In genomic region chr8:87690100-87691095, GRCm38 (mm10) we compare ENCODE assay signal across 9 mouse cellular contexts.
DNase-seq lines count a peak whose midpoint lies in the region; ATAC-seq and TF ChIP-seq lines count a peak whose summit lies in the region.
"Had no signal": no experiment of that assay in that cellular context is flagged by ENCODE, and none has a peak within 500 bp of the region (broad histone marks: within the 10 kb centered on the region; RNA-seq: fewer than 3 reads in every experiment).

No protein-coding gene starts in this region.

- peak overlapping the region; percentile 34 for H3K4me3 ChIP-seq in heart, embryonic 13.5 days
- H3K4me3 ChIP-seq in ES-Bruce4 (ENCODE audit: low read depth, low read length): peak overlapping the region; percentile 43
- no peak overlapping the region for H3K4me3 ChIP-seq in hindbrain, embryonic 15.5 days
- H3K4me3 ChIP-seq: myocyte had no signal

- no peaks in the 10 kb centered on the region for H3K9me3 ChIP-seq in heart, embryonic 13.5 days
- no peaks in the 10 kb centered on the region for H3K9me3 ChIP-seq in ES-Bruce4 (replicated peaks; ENCODE audit: control insufficient read depth, insufficient read depth, low read length, poor library complexity, severe bottlenecking)
- H3K9me3 ChIP-seq in hindbrain, embryonic 15.5 days: no peaks in the 10 kb centered on the region

- peak overlapping the region; percentile 63 for H3K4me2 ChIP-seq in heart, embryonic 13.5 days
- H3K4me2 ChIP-seq in hindbrain, embryonic 15.5 days: peak overlapping the region; percentile 37

- peak overlapping the region; percentile 24; the same call in 1 of the 2 replicates for H3K9ac ChIP-seq in heart, embryonic 13.5 days
- H3K9ac ChIP-seq in ES-Bruce4 (ENCODE audit: low read depth, poor library complexity, severe bottlenecking): peak overlapping the region; percentile 9
- no peak overlapping the region; the same call in 1 of the 2 replicates for H3K9ac ChIP-seq in hindbrain, embryonic 15.5 days

- no peaks in the 10 kb centered on the region for H3K36me3 ChIP-seq in heart, embryonic 13.5 days
- no peaks in the 10 kb centered on the region for H3K36me3 ChIP-seq in ES-Bruce4 (ENCODE audit: control insufficient read depth, insufficient read depth, low read length, poor library complexity, severe bottlenecking)
- no peaks in the 10 kb centered on the region for H3K36me3 ChIP-seq in hindbrain, embryonic 15.5 days

- H3K27me3 ChIP-seq in heart, embryonic 13.5 days (replicated peaks): peaks cover 13% of the 10 kb centered on the region
- H3K27me3 ChIP-seq in ES-Bruce4 (ENCODE audit: control insufficient read depth, insufficient read depth, low read length, poor library complexity, severe bottlenecking): no peaks in the 10 kb centered on the region
- H3K27me3 ChIP-seq in hindbrain, embryonic 15.5 days: no peaks in the 10 kb centered on the region

- TF ChIP-seq POLR2A in ES-Bruce4 (IDR thresholded peaks at IDR 0.05; ENCODE audit: insufficient read depth, low read length): no peak

- 28% methylated on average over 28 of the region's 28 CpGs for WGBS in heart, embryonic 13.5 days
- 16% methylated on average over 28 of the region's 28 CpGs for WGBS in hindbrain, embryonic 15.5 days

- no peak for DNase-seq in heart, adult 8-10 months (ENCODE audit: low spot score)
- peak; percentile 76 for DNase-seq in embryo, embryonic 11 days
- peak; percentile 50 for DNase-seq in neural tube, embryonic 10.5 days (ENCODE audit: extremely low spot score, low spot score)
- DNase-seq in gastrocnemius, postnatal 4 days (ENCODE audit: low spot score in 2 of 2): no peak
- DNase-seq in urinary bladder, postnatal 25 days (ENCODE audit: low spot score): no peak

- TF ChIP-seq CTCF in ES-Bruce4 (IDR thresholded peaks at IDR 0.05; ENCODE audit: low read depth, low read length): no peak

- no peak for ATAC-seq in heart, embryonic 13.5 days (ENCODE audit: extremely low read depth, insufficient number of reproducible peaks, low FRiP score, low TSS enrichment)
- peak; percentile 12; the same call in 1 of the 2 replicates for ATAC-seq in hindbrain, embryonic 15.5 days (ENCODE audit: low FRiP score, low read depth)

- H3K27ac ChIP-seq in heart, embryonic 13.5 days (replicated peaks): no peak overlapping the region
- no peak overlapping the region for H3K27ac ChIP-seq in ES-Bruce4 (ENCODE audit: insufficient read depth, low read length)
- peak overlapping the region; percentile 85 for H3K27ac ChIP-seq in hindbrain, embryonic 15.5 days (replicated peaks)

- TF ChIP-seq EP300 in ES-Bruce4 (IDR thresholded peaks at IDR 0.05; ENCODE audit: insufficient read depth, low read depth, low read length): no peak

- peaks cover 45% of the 10 kb centered on the region for H3K4me1 ChIP-seq in heart, embryonic 13.5 days
- H3K4me1 ChIP-seq in ES-Bruce4 (ENCODE audit: control insufficient read depth, insufficient read depth, low read length): peaks cover 10% of the 10 kb centered on the region
- peaks cover 95% of the 10 kb centered on the region for H3K4me1 ChIP-seq in hindbrain, embryonic 15.5 days (replicated peaks)

Comparison
In these comparisons a context has a peak if more than half of its experiments do, and no peak if none do; other contexts are left out.
1. DNase-seq: peak in embryo, embryonic 11 days (single experiment) and neural tube, embryonic 10.5 days (single experiment); none in heart, adult 8-10 months (single experiment), gastrocnemius, postnatal 4 days (0 of 2) and urinary bladder, postnatal 25 days (single experiment).